Mouse (Mus musculus) MEL-GATA-1-ER (cell line): Measurements from ENCODE around the gene Zp1.
A peak's percentile ranks its signal among the peaks of the same experiment; 100 is the strongest.

Source experiments
- DNase-seq: peaks from one replicate; pipeline ENCODE4 v3.0.0-alpha.2; 2012; ENCODE audit warnings: low read depth; ENCODE audit errors: extremely low read depth

Zp1 gene

DNA sequence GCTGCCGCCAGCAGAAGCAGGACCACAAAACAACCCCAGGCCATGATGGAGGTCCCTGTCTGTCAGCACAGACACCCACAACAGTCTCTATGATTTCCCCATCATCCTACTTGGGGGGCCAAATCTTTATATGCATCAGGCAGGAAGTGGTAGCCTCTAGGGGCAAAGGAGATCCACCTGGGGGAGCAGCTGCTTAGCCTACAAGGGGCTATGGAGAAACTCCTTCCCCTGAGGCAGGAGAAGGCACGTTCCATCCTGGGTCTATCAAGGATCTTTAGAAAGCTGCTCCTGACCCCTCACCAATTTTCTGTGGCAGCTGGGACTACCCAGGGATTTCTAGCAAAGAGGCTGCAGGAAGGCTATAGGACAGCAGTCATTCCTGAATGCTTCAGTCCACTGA is at the start of gene Zp1:
TSS of gene Zp1 (minus strand) at position 101 of the 400 bp plus-strand sequence.
- DNase-seq, result no peak

DNA sequence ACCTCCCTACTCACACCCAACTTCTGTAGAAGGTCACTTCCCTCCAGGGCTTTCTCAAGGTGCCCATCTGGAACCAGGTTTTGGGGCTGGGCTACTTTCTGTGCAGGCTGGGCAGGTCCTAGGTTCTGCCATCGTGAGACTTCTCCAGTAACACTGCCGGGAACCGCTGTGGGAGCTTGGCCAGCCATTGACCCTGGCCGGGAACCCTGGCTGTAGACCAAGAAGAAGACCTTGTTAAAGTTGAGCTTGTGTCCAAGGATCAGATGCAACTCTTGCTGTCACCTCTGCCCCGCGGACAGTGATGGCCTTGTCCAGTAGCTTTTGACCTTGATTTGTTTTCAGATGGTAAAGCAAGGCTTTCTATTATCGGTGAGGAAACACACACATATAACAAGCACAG is 48.1 kb upstream of the Zp1 start:
- DNase-seq, result no peak

DNA sequence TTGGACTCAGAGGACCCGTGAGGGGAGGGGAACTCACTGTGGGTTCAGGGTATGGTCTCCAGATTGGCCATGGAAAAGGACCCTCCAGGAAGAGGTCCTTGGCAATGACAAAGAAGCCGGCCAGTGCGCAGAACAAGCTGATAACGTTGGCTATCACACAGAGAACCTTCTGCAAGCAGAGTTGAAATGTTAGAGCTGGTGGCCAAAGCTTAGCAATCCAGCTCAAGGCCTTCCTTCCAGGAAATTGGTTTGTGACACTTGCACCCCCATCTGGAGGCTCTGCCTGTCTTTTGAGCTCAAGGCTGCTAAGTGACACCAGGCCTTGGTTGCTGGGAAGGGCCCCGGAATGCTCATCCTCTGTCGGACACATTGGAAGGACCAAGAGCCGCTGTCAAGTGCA is 45.3 kb upstream of the Zp1 start:
- DNase-seq, result no peak

DNA sequence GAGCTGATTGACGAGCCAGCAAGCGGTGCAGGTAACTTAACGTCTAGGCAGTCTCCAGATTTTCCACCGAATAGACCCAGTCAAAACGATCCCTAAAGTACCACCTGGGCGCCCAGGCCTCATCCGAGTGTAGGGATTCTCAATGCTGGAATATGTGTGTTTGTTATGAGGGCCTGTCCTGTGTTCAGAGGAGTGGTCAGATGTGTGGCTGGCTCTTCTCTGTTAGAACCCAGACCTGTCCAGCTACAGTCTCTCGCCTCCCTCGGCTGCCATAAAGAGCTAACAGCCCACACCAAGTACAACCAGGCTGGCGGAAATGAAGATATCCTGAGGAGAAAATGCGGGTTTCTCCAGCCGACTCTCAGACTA is 39.5 kb upstream of the Zp1 start:
- DNase-seq, result no peak

DNA sequence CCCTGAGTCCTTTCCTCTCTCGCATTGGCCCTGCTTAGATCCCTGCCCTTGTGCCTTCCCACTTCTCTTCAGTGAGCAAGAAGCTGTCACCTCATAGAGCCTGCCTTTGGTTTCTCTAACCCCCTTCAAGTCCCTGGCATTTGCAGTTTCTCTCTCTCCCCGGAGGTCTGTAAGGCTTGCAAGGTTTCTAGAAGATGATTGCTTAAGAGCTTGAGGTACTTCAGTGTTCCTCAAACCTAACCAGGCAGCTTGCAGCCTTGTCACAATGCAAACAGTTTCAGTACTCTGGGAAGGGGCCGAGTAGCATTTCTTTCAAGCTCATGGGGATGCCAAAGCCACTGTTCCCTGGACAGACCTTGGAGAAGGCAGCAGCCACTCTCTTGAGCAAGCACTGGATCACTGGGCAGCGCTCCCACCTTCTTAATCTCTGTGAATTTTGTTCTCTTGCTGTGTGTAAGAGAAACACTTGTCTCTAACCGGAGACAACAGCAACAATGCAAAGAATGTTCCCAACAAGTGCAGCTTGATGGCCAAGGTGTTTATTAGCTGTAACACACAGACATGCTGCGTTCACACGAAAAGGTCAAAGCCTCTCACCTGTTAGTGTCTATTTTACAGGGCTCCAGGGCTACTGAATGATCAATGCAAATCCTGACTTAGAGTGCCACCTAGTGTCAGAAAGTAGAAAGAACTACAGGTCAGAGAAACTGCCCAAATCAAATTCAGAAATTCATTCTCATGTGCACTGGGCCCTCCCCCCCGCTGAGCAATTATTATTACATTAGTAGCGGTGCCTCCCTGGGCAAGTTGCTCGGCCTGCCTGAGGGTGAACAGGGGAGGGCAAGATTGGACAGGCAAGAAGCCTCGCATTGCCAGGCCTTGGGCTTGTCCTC is 38.9 kb upstream of the Zp1 start:
- DNase-seq, result no peak

DNA sequence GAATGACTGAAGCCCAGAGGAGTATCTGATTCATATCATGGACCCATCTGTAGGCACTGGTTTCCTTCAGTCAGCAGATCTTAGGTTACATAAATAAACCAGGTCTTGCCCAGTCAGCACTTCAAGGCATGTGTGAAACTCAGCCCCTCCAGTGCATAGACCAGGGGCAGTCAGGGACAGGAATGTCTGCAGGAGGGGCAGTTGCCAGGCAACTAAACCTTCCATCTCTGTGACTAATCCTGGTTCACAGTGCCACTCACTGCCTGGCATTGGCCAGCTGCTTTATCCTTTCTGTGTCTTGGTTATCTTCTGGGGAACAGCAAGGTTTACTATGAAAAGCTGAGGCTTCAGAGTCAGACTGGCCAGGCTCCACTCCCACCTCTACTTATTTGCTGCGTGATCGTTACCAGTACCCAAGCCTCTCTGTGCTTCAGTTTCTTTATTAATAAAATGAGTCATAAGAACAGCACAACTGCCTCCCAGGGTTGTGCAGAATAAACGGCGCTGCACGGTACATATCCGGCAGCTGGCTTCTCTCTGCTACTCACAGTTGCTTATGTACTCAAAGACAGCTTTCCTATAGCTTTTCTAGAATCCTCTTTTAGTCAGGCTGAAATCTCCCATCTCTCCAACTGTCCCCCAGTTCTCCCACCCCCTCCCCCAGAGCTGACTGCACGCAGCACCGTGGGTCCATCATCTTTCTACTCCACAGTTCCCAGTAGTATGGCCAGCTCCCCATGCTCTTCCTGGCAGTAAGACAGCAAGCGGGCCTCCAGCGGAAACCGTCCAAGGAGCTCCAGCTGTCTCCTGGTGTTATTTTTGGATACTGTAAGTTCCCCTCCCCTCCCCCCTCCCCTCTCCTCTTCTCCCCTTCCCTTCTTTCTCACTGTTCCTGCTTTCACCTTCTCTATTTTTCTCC is 31.8 kb upstream of the Zp1 start:
- no peak for DNase-seq

DNA sequence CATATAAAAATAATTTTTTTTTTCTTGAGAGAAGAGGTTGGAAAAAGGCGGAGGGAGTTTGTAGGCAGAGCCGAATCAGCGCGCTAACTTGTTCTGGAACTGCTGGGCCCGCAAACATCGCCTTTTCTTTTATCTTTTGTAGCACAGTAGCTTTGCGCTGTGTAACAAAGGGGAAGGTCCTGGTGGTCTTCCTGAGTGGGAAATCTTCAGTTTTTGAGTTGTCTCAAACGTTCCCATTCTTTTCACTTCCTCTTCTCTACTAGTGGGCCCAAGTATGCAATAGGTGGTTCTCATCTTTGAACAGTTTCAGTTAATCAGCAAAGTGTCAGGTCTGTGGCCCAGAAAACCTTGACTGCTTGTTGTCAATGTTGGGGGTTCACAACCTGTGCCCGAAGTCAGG is 29.1 kb upstream of the Zp1 start:
- peak; percentile 49 for DNase-seq

DNA sequence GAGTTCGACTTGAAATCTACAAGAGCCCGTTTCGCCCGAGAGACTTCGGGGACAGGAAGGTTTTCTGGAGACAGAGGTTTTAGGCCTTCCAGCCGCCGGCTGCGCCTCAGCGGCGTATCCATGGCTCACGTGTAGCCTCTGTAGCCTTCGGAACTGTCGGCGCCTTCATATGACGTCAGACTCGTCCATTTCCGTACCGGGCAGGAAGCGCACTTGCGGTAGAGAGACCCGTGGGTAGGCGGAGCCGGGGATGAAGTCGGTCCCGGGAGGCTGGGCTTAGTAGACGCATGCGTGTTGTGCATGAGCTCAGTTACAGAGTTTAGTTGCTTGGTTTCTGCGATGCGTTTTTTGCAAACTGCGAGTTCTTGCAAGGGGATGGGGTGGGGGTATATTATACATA is 28.7 kb upstream of the Zp1 start, which contains the start of gene Ccdc86:
TSS of gene Ccdc86 (minus strand) at position 155 of the 400 bp plus-strand sequence.
- peak; percentile 99 for DNase-seq

DNA sequence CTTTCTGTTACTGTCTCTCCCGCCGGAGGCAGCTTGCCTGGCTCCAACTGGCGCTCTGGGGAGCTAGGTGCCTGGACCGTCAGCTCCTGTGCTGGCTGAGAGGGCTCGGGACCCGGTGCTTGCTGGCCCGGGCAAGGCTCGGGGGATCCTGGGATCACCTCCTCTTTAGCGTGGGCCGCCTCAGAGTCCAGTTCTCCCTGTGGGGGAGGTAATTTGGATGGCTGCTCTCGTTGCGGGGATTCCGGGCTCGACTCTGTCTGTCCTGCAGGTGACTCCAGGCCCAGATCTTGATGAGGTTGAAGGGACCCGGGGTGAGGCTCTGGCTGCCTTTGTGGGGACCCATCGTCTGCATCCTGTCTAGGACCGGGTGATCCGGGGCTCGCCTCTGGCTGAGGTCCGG is 28.0 kb upstream of the Zp1 start:
- no peak for DNase-seq

DNA sequence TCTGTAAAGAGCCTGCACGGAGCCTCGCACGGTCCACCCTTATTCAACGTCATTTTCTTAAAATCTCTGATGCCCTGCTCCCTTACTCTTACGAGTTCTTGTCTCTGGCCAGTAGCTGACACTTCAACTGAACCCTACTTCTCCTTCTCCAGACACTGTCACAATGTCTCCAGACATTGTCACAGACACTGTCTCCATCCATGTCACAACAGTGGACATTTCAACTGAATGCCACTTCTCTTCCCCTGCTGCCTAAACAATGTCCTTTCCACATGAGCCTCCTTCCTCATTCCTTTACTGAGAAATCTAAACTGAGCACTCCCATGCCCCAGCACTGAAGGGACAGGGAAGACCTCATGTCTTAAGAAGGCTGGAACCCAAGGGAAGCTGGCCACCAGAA is 26.8 kb upstream of the Zp1 start:
- DNase-seq, result no peak

DNA sequence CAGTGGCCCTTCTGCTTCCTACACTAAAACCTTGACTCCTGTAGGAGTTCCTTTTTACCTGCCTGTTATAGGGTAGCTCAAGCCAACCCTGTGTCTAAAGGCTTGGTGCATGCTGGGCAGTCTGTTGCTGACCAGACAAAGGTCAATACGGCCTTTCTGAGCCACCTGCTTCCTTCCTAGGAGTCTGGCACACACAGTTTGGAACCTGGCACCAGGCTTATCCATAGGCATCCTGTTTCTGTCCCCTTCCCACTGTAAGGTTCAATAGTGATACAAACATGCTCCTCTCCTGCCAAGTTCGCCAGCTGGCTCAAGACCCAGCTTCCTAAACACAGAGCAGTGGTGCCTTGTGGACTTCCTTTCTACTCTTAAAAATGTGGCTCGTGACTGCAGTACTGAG is 26.1 kb upstream of the Zp1 start:
- no peak for DNase-seq

DNA sequence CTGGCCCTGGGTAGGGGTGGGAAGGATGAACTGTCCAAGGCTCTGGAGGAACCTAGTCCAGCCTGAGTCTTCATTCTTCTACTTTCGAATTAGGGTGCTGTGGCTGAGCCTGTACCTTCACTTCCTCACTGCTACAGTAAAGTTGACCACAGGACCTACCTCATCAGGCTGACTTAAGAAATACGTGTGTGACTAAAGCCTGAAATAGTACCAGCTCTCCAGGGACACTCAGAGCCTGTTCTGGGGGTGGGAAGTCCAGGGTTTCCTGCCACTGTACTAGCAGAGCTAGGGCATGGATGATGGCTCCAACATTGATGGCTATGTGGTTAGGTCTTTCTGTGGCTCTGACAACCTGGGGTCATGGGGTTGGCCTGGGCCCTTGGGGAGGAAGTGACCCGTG is 23.5 kb upstream of the Zp1 start:
- no peak for DNase-seq

DNA sequence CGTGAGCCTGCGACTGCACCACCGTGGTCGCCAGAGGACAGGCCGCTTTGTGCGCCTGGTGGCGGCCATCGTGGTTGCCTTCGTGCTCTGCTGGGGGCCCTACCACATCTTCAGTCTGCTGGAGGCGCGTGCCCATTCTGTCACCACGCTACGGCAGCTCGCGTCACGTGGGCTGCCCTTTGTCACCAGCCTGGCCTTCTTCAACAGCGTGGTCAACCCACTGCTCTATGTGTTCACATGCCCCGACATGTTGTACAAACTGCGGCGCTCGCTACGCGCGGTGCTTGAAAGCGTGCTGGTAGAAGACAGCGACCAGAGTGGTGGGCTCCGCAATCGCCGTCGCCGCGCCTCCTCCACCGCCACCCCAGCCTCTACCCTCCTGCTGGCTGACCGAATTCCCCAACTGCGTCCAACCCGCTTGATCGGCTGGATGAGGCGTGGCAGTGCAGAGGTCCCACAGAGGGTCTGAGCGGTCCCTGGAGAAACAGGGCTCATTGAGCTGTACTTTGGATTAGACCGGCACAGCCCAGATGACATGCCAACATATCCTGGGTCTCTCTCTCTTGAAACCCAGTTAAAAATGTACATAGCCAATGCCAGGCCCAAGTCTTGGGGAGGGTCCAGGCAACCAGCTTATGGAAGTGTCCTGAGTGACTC is 20.5 kb upstream of the Zp1 start:
- no peak for DNase-seq

DNA sequence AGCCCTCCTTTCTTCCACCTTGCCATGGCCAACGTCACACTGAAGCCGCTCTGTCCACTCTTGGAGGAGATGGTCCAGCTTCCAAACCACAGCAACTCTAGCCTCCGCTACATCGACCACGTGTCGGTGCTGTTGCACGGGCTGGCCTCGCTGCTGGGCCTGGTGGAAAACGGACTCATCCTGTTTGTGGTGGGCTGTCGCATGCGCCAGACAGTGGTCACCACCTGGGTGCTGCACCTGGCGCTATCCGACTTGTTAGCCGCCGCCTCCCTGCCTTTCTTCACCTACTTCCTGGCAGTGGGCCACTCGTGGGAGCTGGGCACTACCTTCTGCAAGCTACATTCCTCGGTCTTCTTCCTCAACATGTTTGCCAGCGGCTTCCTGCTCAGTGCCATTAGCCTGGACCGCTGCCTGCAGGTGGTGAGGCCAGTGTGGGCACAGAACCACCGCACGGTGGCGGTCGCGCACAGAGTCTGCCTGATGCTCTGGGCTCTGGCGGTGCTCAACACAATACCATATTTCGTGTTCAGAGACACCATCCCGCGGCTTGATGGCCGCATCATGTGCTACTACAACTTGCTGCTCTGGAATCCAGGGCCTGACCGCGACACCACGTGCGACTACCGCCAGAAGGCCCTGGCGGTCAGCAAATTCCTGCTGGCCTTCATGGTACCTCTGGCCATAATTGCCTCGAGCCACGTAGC is 19.8 kb upstream of the Zp1 start:
- no peak for DNase-seq

DNA sequence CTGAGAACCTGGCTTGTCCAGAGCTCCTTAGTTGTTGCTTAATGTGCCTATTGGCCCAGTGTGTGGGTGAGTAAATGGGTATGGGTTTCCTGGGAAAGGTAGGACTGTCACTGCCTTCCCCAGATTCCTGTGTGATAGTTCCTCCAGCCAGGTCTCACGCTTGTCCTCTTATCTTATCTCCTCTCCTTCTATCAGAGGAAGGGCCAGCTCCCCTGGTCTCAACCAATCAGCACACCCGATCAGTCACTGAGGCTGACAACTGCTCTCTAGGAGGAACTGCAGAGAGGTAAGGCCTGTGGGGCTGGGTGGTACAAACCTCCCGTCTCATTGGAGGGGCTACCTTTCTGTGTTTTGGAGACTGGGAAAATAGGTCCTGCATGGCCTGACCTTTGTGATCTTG is 18.3 kb upstream of the Zp1 start:
- no peak for DNase-seq

DNA sequence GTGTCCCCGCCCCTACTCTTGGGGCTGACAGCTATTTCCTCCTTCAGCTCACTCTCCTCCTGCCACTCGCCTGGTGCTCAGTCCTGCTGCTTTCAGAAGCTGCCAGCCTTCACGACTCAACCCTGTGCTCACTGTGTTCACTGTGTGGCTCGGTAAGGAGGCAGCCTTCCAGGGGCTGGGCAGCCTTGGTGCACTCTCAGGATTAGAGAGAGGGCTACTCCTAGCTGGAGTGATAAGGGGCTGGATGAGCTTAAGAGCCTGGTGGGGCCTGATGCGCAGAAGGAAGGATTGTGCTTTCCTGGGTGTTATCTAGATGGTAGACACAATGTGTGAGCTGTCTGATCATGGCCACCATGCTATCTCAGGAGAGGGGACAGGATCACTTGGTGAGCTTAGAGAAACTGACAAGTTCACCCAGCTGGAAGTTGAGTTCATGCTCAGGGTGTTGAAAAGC is 16.7 kb upstream of the Zp1 start, which contains the start of gene Ptgdr2:
TSS of gene Ptgdr2 (plus strand) at position 51 of the 454 bp plus-strand sequence.
- peak; percentile 68 for DNase-seq

DNA sequence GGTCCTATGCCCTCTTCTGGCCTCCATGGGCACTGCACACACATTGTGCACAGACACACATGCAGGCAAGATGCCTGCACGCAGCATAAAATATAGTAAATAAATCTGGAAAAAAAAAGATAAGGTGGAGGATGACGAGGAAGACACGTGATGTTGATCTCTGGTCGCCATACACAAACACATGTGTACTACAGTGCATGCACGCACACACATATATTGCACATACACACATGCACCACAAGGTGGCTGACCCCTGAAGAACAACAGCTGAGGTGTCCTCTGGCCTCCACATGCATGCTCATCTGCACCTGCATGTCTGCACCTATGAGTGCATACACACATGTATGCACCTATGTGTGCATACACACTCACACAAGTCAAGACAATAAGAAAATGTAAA is 15.6 kb upstream of the Zp1 start:
- no peak for DNase-seq

DNA sequence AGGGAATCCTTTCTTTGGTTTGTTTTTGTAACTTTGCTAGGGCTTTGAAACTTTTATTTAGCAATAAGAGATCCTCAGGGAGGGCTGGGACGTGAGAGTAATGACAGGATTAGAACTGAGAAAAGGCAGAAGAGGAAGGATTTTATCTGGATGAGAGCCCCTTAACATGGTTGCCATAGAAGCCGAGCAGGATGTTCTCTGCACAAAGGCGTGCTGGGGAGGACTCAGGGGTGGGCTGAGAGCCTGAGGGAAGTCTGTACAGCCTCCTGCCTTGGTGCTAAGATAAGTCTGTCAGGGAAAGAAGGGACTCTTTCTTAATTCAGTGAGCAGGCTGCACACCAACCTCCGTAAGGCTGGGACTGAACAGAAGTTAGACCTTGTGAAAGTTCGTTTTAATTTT is 14.6 kb upstream of the Zp1 start:
- no peak for DNase-seq

DNA sequence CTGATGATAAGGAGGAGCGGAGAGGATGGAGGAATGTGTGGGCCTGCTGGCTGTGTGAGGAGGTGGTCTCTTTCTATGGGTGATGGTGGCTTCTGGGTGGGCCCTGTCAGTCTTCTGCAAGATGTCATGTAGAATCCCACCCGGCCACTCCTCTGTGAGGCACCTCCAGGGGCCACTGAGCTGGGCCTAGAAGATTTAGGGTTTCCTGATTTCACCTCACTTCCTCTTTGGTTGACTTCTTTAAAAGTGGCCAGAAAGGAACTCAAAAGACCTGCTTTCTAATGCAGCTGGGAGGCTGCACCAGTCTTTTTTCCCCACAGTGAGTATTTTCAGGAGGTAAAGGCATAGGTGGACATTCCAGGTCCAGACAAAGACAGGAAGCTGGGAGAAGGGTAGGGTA is 10.2 kb upstream of the Zp1 start:
- no peak for DNase-seq

DNA sequence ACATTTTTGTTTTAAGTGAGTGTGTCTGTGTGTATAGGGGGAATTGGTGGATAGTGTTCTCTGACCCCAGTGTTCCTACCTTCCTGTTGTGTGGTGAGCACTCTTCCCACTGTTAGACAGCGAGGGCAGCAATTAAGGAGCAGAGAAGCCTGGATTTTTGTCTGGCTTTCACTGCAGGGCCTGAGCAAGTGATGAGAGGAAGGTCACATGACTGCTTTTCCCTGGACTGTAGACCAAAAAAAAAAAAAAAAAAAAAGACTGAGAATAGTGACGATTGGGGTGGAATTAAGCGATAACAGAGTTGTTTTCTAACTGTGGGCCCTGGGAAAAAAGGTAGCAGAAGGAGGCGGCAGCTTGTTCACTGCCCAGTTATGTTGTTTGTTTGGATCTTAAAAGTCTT is 6.2 kb upstream of the Zp1 start:
- no peak for DNase-seq

DNA sequence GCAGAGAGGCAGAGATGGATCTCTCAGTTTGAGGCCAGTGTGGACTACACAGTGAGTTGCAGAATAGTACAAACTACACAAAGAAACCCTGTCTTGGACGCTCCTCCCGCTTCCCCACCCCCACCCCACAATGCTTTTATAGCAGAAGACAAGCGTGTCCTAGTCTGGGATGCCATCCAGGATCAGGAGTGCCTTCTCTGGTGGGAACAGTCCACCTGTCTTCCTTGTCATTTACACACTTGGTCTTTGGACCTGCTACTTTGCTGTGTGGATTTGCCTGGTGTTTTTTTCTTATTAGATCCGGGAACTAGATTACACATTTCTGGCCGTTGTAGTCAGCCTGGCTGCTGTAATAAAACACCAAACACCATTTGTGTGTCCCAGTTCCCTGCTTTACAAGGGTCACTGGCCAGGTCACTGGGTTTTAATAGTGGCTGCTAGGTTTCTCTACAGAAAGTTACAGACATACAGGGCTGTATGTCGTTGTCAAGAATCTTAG is 5.7 kb upstream of the Zp1 start:
- DNase-seq, result no peak
